Mouse (Mus musculus) bone marrow, adult 2 months (tissue): ENCODE data around the gene Jph4.

ENCODE experiments used
- CTCF ChIP-seq: fragments of 200-500 bp; IDR thresholded peaks from 2 replicates; pipeline ENCODE4 v1.5.1; 2011; ENCODE audit warnings: low read length, control low read depth; ENCODE audit not compliant: control insufficient read depth, insufficient read depth
- POLR2A ChIP-seq: fragments of 200-500 bp; IDR thresholded peaks from 2 replicates; pipeline ENCODE4 v1.6.1; 2011; ENCODE audit warnings: low read depth, mild to moderate bottlenecking, control low read depth, low read length, borderline replicate concordance; ENCODE audit not compliant: control insufficient read depth

GRCm38 (mm10) chr14:55061845-55062244 lies 54.9 kb downstream of the Jph4 start:
- TF ChIP-seq CTCF: no peak
- TF ChIP-seq POLR2A: no peak
